Mouse (Mus musculus) limb, embryonic 14.5 days (tissue): ENCODE measurements around the gene Wdr43. TPM values are rescaled to one million over a fixed set of nuclear protein-coding genes. Genes with fewer than 3 reads are reported as not detected.

Source experiments
- ATAC-seq: fragments of 200-750 bp; cut with Nextera tagmentation; 2 replicates; pipeline ENCODE4 v1.8.0; 2017; ENCODE audit warnings: low read depth, moderate number of reproducible peaks, moderate TSS enrichment; ENCODE audit not compliant: low FRiP score
- DNase-seq: peaks from one replicate; pipeline ENCODE4 v3.0.0-alpha.2; 2015; ENCODE audit warnings: low spot score
- H3K27ac ChIP-seq: fragments of 300-500 bp; sonication (generic); replicated peaks from 2 replicates; pipeline ENCODE4 v1.5.1; 2014; ENCODE audit warnings: low read depth, mild to moderate bottlenecking, low read length, moderate library complexity, mixed read lengths
- H3K27me3 ChIP-seq: fragments of 300-500 bp; sonication (generic); 2 replicates; pipeline ENCODE4 v1.6.1; 2014; ENCODE audit warnings: low read length, mixed read lengths; ENCODE audit not compliant: control insufficient read depth, insufficient read depth
- H3K36me3 ChIP-seq: fragments of 300-500 bp; sonication (generic); 2 replicates; pipeline ENCODE4 v1.6.1; 2014; ENCODE audit warnings: mild to moderate bottlenecking, low read length, moderate library complexity, mixed read lengths; ENCODE audit not compliant: control insufficient read depth, insufficient read depth
- H3K4me1 ChIP-seq: fragments of 300-500 bp; sonication (generic); 2 replicates; pipeline ENCODE4 v1.6.1; 2014; ENCODE audit warnings: antibody characterized with exemption, low read length, mixed read lengths; ENCODE audit not compliant: control insufficient read depth, insufficient read depth
- H3K4me2 ChIP-seq: fragments of 300-500 bp; sonication (generic); replicated peaks from 2 replicates; pipeline ENCODE4 v1.6.1; 2014; ENCODE audit warnings: low read depth, mild to moderate bottlenecking, low read length, moderate library complexity; ENCODE audit not compliant: severe bottlenecking
- H3K4me3 ChIP-seq: fragments of 300-500 bp; sonication (generic); replicated peaks from 2 replicates; pipeline ENCODE4 v1.5.1; 2014; ENCODE audit warnings: low read length
- H3K9ac ChIP-seq: fragments of 300-500 bp; sonication (generic); 2 replicates; pipeline ENCODE4 v1.6.1; 2014; ENCODE audit warnings: mild to moderate bottlenecking, low read depth, low read length, moderate library complexity; ENCODE audit not compliant: severe bottlenecking
- H3K9me3 ChIP-seq: fragments of 300-500 bp; sonication (generic); 2 replicates; pipeline ENCODE4 v1.6.1; 2016; ENCODE audit warnings: low read length; ENCODE audit not compliant: control insufficient read depth
- POLR2A ChIP-seq: fragments of 200-500 bp; IDR thresholded peaks from 2 replicates; pipeline ENCODE4 v1.8.0; 2012; ENCODE audit warnings: inconsistent platforms, mild to moderate bottlenecking, moderate library complexity, borderline replicate concordance; ENCODE audit not compliant: insufficient read depth, insufficient read length; ENCODE audit errors: extremely low read depth
- WGBS: fragments of 180-500 bp; shearing (Covaris S2); extraction: QIAGEN DNeasy Blood & Tissue Kit; methylation state at CpG from one replicate; pipeline ENCODE4 v1.1.7; 2014; 5-methylcytosine and 5-hydroxymethylcytosine counted together
- polyA plus RNA-seq, 2 experiments: library from polyadenylated mRNA; depleted of rRNA in 1 of 2; stranded (reverse) in 1 of 2; unstranded in 1 of 2; fragments of >200 nt; fragmentation: Nextera tagmentation in 1 of 2; extraction: Ambion mirVana in 1 of 2; gene quantifications; 2 replicates each; pipeline versions ENCODE4 v1.2.1 to v1.2.3; 2012 to 2014

The Wdr43 gene
- polyA plus RNA-seq, 2 experiments = 57.0 to 78.8 TPM

- ATAC-seq = no peak
- 87% methylated on average over 4 of the region's 4 CpGs for WGBS
These were observed 66.7 kb downstream of the Wdr43 start for GRCm38 (mm10) chr17:71682379-71682778.

GRCm38 (mm10) chr17:71683281-71683680 lies 67.6 kb downstream of the Wdr43 start:
- Histone ChIP-seq H3K27ac (no peak overlapping the region), H3K9ac (no peak overlapping the region), H3K27me3 (no peaks in the 10 kb centered on the region), H3K4me3 (no peak overlapping the region), H3K4me2 (no peak overlapping the region), H3K36me3 (no peaks in the 10 kb centered on the region), H3K9me3 (no peaks in the 10 kb centered on the region), H3K4me1 (no peaks in the 10 kb centered on the region)
- TF ChIP-seq POLR2A = no peak
- DNase-seq (no peak), ATAC-seq (no peak)
- WGBS = 93% methylated on average over 6 of the region's 6 CpGs

More at GRCm38 (mm10) chr17:71682379-71682778, 66.7 kb downstream of the Wdr43 start:
- no peak for TF ChIP-seq POLR2A
- no peak overlapping the region for H3K27ac ChIP-seq
- no peaks in the 10 kb centered on the region for H3K36me3 ChIP-seq
- H3K27me3 ChIP-seq = no peaks in the 10 kb centered on the region
- DNase-seq = no peak
- no peak overlapping the region for H3K9ac ChIP-seq
- H3K4me2 ChIP-seq = no peak overlapping the region
- no peaks in the 10 kb centered on the region for H3K9me3 ChIP-seq
- H3K4me3 ChIP-seq = no peak overlapping the region
- H3K4me1 ChIP-seq = no peaks in the 10 kb centered on the region

- H3K27me3 ChIP-seq = no peaks in the 10 kb centered on the region
- TF ChIP-seq POLR2A = no peak
- no peaks in the 10 kb centered on the region for H3K9me3 ChIP-seq
- ATAC-seq (no peak), DNase-seq (peak; percentile 66)
- no peaks in the 10 kb centered on the region for H3K4me1 ChIP-seq
- H3K36me3 ChIP-seq = no peaks in the 10 kb centered on the region
- H3K9ac ChIP-seq = 0 out of 2 replicates have a peak overlapping the region, but pooled peaks have one; percentile 12
- H3K27ac ChIP-seq = no peak overlapping the region
- H3K4me3 ChIP-seq = no peak overlapping the region
- 49% methylated on average over 5 of the region's 5 CpGs for WGBS
- no peak overlapping the region for H3K4me2 ChIP-seq
These were observed 68.5 kb downstream of the Wdr43 start for GRCm38 (mm10) chr17:71684103-71684608.

GRCm38 (mm10) chr17:71687436-71687835 lies 71.7 kb downstream of the Wdr43 start:
- Histone ChIP-seq H3K4me1 (no peaks in the 10 kb centered on the region), H3K9me3 (no peaks in the 10 kb centered on the region), H3K9ac (no peak overlapping the region), H3K36me3 (no peaks in the 10 kb centered on the region), H3K4me3 (no peak overlapping the region), H3K27ac (no peak overlapping the region), H3K4me2 (no peak overlapping the region), H3K27me3 (no peaks in the 10 kb centered on the region)
- DNase-seq (no peak), ATAC-seq (no peak)
- no peak for TF ChIP-seq POLR2A
- 70% methylated on average over 9 of the region's 9 CpGs for WGBS

GRCm38 (mm10) chr17:71689903-71690302 lies 74.2 kb downstream of the Wdr43 start:
- no peak for ATAC-seq
- H3K9me3 ChIP-seq = no peaks in the 10 kb centered on the region

More at GRCm38 (mm10) chr17:71689903-71690302, 74.2 kb downstream of the Wdr43 start:
- no peak overlapping the region for H3K4me3 ChIP-seq
- TF ChIP-seq POLR2A = no peak
- H3K36me3 ChIP-seq = no peaks in the 10 kb centered on the region
- WGBS = 67% methylated on average over 5 of the region's 5 CpGs
- H3K9ac ChIP-seq = no peak overlapping the region
- H3K4me2 ChIP-seq = no peak overlapping the region
- H3K27me3 ChIP-seq = no peaks in the 10 kb centered on the region
- no peaks in the 10 kb centered on the region for H3K4me1 ChIP-seq
- H3K27ac ChIP-seq = no peak overlapping the region
- no peak for DNase-seq
